Mouse (Mus musculus) heart, embryonic 15.5 days (tissue): ENCODE data around the gene Fam20a. TPM values are rescaled to one million over a fixed set of nuclear protein-coding genes. Genes with fewer than 3 reads are reported as not detected.

Source experiments
- ATAC-seq: fragments of 200-750 bp; cut with Nextera tagmentation; replicated peaks from 2 replicates; pipeline ENCODE4 v1.8.0; 2017; ENCODE audit warnings: low read depth, moderate TSS enrichment; ENCODE audit not compliant: insufficient number of reproducible peaks, insufficient read depth, low FRiP score
- H3K27ac ChIP-seq: fragments of 300-500 bp; sonication (generic); 2 replicates; pipeline ENCODE4 v1.5.1; 2015; ENCODE audit warnings: mild to moderate bottlenecking, inconsistent platforms
- H3K27me3 ChIP-seq: fragments of 300-500 bp; sonication (generic); 2 replicates; pipeline ENCODE4 v1.6.1; 2015; ENCODE audit warnings: inconsistent platforms
- H3K36me3 ChIP-seq: fragments of 300-500 bp; sonication (generic); 2 replicates; pipeline ENCODE4 v1.6.1; 2015; ENCODE audit warnings: mild to moderate bottlenecking, inconsistent platforms
- H3K4me1 ChIP-seq: fragments of 300-500 bp; sonication (generic); replicated peaks from 2 replicates; pipeline ENCODE4 v1.6.1; 2015; ENCODE audit warnings: inconsistent platforms
- H3K4me2 ChIP-seq: fragments of 300-500 bp; sonication (generic); 2 replicates; pipeline ENCODE4 v1.6.1; 2015; ENCODE audit warnings: inconsistent platforms, mild to moderate bottlenecking, moderate library complexity
- H3K4me3 ChIP-seq: fragments of 300-500 bp; sonication (generic); 2 replicates; pipeline ENCODE4 v1.5.1; 2015; ENCODE audit warnings: mild to moderate bottlenecking, inconsistent platforms
- H3K9ac ChIP-seq: fragments of 300-500 bp; sonication (generic); 2 replicates; pipeline ENCODE4 v1.6.1; 2015; ENCODE audit warnings: mild to moderate bottlenecking, inconsistent platforms
- H3K9me3 ChIP-seq: fragments of 300-500 bp; sonication (generic); replicated peaks from 2 replicates; pipeline ENCODE4 v1.6.1; 2016; ENCODE audit warnings: inconsistent platforms
- WGBS: fragments of 180-500 bp; shearing (Covaris S2); methylation state at CpG from one replicate; pipeline ENCODE4 v1.1.7; 2015; ENCODE audit warnings: mixed read lengths; 5-methylcytosine and 5-hydroxymethylcytosine counted together
- polyA plus RNA-seq: library from polyadenylated mRNA; unstranded; fragments of >200 nt; fragmentation: Nextera tagmentation; extraction: Ambion mirVana; gene quantifications from 2 replicates; pipeline ENCODE4 v1.2.1, GENCODE M21; 2015

Fam20a gene
- polyA plus RNA-seq, 1 experiment from 2014 or later: 3.7 TPM

DNA sequence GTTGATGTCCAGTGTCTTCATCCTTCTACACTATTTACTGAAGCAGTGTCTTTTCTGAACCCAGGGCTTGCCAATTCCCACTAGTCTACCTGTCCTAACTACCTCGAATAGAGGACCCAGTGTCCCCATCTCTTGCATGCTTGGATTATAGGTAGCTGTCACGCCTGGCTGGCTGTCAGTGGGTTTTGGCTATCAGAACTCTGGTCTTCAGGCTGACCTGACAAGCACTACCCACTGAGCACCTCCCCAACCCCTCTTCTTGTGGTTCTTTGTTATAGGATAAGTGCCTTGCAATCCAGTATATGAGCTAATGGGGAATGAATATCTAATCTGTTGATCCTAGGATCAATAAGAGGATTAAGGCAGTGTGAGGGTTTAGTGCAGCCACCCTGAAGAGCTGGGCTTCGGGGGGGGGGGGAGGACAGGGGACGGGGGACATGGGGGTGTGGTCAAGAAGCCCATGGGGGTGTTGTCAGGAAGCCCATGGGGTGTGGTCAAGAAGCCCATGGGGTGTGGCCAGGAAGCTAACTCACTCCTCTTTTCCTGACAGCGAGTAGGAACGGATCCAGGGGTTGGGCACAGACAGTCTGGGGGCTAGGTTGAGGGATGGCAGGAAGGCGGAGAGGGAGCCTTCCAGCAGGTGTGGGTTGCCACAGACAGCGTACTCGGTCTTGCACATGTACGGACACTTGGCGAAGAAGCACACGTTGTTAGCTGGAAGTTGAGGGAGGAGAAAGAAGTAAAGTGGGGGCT, 45.3 kb downstream of the Fam20a start:
- H3K9ac ChIP-seq: no peak overlapping the region
- no peak overlapping the region for H3K4me3 ChIP-seq
- H3K4me1 ChIP-seq: peaks cover 28% of the 10 kb centered on the region
- no peaks in the 10 kb centered on the region for H3K27me3 ChIP-seq
- no peaks in the 10 kb centered on the region for H3K36me3 ChIP-seq
- no peak overlapping the region for H3K27ac ChIP-seq
- no peaks in the 10 kb centered on the region for H3K9me3 ChIP-seq
- ATAC-seq: no peak
- 71% methylated on average over 12 of the region's 12 CpGs for WGBS
- no peak overlapping the region for H3K4me2 ChIP-seq

DNA sequence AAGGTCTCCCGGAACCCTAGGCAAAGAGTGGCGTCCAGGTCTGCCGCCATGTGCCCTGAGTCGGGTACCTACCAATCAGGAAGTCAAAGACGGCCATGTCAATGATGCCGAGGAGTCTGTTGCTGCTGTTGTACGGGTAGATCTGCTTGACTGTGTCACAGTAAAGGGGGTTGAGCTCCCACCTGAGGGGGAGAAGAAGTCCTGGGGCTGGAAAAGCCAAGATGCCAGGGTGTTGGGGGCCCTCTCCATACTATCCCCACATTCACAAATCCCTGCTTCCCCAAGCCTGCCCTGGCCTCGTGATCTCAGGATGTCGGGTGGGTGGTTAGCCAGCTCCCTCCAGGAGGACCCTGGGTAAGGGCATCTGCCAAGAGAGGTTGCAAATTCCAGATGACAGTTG, 46.3 kb downstream of the Fam20a start:
- H3K9ac ChIP-seq: no peak overlapping the region
- H3K36me3 ChIP-seq: peaks cover under 1% of the 10 kb centered on the region; the same call in 1 of the 2 replicates
- no peak overlapping the region for H3K27ac ChIP-seq
- 87% methylated on average over 9 of the region's 9 CpGs for WGBS
- H3K27me3 ChIP-seq: no peaks in the 10 kb centered on the region
- peaks cover 19% of the 10 kb centered on the region for H3K4me1 ChIP-seq
- no peak for ATAC-seq
- H3K9me3 ChIP-seq: no peaks in the 10 kb centered on the region
- H3K4me3 ChIP-seq: no peak overlapping the region
- no peak overlapping the region for H3K4me2 ChIP-seq

DNA sequence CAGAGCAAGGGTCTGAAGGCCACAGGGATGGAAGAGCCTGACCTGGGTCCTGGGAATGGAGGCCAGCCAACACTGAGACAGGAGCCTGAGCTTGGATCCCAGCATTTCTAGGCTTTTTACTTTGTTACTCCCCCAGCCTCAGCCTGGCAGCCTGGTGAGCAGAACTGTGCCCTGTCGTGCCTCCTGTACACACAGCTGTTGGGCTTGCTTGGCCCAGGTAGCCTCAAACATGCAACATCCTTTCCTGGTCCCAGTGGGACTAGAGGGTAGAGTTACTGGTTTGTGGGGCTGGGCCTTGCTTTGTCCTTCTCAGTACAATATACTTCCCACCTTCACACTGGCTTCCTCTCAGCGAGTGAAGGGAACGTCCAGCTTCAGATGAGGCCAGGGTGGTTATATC, 46.9 kb downstream of the Fam20a start:
- Histone ChIP-seq H3K9ac (no peak overlapping the region), H3K27ac (no peak overlapping the region), H3K4me2 (no peak overlapping the region), H3K36me3 (peaks cover 4% of the 10 kb centered on the region; the same call in 1 of the 2 replicates), H3K27me3 (no peaks in the 10 kb centered on the region), H3K9me3 (no peaks in the 10 kb centered on the region), H3K4me1 (peaks cover 20% of the 10 kb centered on the region), H3K4me3 (no peak overlapping the region)
- 95% methylated on average over 3 of the region's 3 CpGs for WGBS
- no peak for ATAC-seq

DNA sequence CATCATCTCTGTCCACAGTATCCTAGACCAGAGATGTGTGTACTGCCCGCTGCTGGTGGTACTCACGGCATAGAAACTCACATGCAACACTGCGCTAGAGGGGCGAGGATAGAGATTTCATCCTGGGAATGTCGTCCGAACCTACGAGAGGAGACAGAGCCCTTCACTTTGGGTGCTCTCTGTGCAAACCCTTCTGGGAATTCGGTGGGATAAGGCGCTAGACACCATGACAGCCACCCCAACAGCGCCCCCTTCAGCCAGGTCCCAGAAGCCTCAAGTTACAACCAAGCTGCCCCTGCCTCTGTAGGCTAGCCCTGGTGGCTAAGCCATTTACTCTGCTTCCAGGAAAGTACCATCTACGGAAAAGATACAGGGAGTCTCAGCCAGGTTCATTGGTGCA, 47.5 kb downstream of the Fam20a start:
- H3K9me3 ChIP-seq: no peaks in the 10 kb centered on the region
- ATAC-seq: no peak
- no peak overlapping the region for H3K4me3 ChIP-seq
- H3K27me3 ChIP-seq: no peaks in the 10 kb centered on the region
- H3K36me3 ChIP-seq: peaks cover 10% of the 10 kb centered on the region
- H3K4me1 ChIP-seq: peaks cover 20% of the 10 kb centered on the region
- no peak overlapping the region for H3K4me2 ChIP-seq
- no peak overlapping the region for H3K27ac ChIP-seq
- no peak overlapping the region for H3K9ac ChIP-seq
- WGBS: 79% methylated on average over 11 of the region's 11 CpGs

GRCm38 (mm10) chr11:109673741-109674140, 48.3 kb downstream of the Fam20a start:
- Histone ChIP-seq H3K27ac (no peak overlapping the region), H3K4me2 (no peak overlapping the region), H3K9me3 (no peaks in the 10 kb centered on the region), H3K36me3 (peaks cover 13% of the 10 kb centered on the region), H3K4me3 (no peak overlapping the region), H3K4me1 (peaks cover 20% of the 10 kb centered on the region), H3K9ac (no peak overlapping the region), H3K27me3 (no peaks in the 10 kb centered on the region)
- ATAC-seq: no peak
- 72% methylated on average over 7 of the region's 7 CpGs for WGBS

GRCm38 (mm10) chr11:109672881-109673739, 49.0 kb downstream of the Fam20a start:
- Histone ChIP-seq H3K36me3 (peaks cover 20% of the 10 kb centered on the region), H3K27me3 (no peaks in the 10 kb centered on the region), H3K9me3 (no peaks in the 10 kb centered on the region), H3K27ac (0 out of 2 replicates have a peak overlapping the region, but pooled peaks have one; percentile 41), H3K9ac (no peak overlapping the region), H3K4me2 (peak overlapping the region; percentile 9; the same call in 1 of the 2 replicates), H3K4me1 (peaks cover 20% of the 10 kb centered on the region), H3K4me3 (no peak overlapping the region)
- WGBS: 45% methylated on average over 21 of the region's 21 CpGs
- ATAC-seq: no peak; the same call in 1 of the 2 replicates

GRCm38 (mm10) chr11:109672396-109672795, 49.7 kb downstream of the Fam20a start:
- no peak for ATAC-seq
- no peaks in the 10 kb centered on the region for H3K27me3 ChIP-seq
- peaks cover 27% of the 10 kb centered on the region for H3K36me3 ChIP-seq
- no peak overlapping the region for H3K4me3 ChIP-seq
- H3K9me3 ChIP-seq: no peaks in the 10 kb centered on the region
- no peak overlapping the region for H3K9ac ChIP-seq
- WGBS: 71% methylated on average over 8 of the region's 8 CpGs
- no peak overlapping the region for H3K4me2 ChIP-seq
- H3K4me1 ChIP-seq: peaks cover 20% of the 10 kb centered on the region
- no peak overlapping the region for H3K27ac ChIP-seq

- Histone ChIP-seq H3K4me2 (no peak overlapping the region), H3K4me1 (peaks cover 20% of the 10 kb centered on the region), H3K9me3 (no peaks in the 10 kb centered on the region), H3K27ac (no peak overlapping the region), H3K36me3 (peaks cover 31% of the 10 kb centered on the region), H3K27me3 (no peaks in the 10 kb centered on the region), H3K9ac (no peak overlapping the region), H3K4me3 (no peak overlapping the region)
- no peak for ATAC-seq
- 83% methylated on average over 5 of the region's 5 CpGs for WGBS
Measured at GRCm38 (mm10) chr11:109672021-109672324, 50.1 kb downstream of the Fam20a start.

DNA sequence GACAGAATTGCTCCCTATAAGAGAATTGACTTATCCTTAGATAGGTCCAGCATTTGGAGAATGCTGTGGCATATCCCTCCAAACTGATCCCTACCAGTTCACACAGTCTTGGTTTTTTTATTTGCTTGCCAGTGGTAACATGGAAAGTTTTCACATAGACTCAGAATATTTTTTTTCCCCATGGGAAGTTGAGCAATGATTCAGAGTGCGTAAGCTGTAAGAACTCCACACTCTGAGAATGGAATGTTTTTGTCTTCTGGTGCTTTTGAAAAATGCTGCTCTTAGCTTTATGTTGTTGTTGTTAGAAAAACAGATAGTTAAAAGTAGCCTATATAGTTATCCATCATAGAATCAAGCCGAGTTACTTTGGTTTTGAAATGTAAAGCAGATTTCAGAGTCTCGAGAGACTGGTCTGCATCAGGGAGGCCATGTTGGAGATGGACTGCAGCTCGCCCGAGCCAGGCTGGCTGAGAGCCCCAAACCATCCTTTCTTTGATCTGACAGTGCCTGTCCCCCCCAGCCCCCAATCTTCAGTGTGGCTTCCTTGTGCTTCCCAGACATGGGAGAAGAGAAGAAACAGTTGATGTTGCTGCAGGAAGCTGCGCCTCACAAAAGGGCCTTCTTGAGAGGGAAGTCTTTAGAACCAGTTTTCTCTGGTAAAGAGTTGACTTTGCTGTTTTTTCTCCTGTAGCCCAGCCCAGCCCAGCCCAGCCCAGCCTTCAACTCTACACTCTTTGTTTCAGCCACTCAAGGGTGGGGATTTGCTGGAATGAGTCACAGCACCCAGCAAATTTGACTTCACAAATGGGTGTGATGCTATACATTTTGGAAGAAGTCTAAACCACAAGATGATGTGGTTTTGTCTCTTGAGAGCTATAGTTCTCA, 50.7 kb downstream of the Fam20a start:
- Histone ChIP-seq H3K27me3 (no peaks in the 10 kb centered on the region), H3K9me3 (no peaks in the 10 kb centered on the region), H3K27ac (peak overlapping the region; percentile 64), H3K4me3 (no peak overlapping the region), H3K36me3 (peaks cover 37% of the 10 kb centered on the region), H3K9ac (no peak overlapping the region), H3K4me1 (peaks cover 19% of the 10 kb centered on the region), H3K4me2 (no peak overlapping the region)
- WGBS: 74% methylated on average over 6 of the region's 6 CpGs
- no peak; the same call in 1 of the 2 replicates for ATAC-seq

DNA sequence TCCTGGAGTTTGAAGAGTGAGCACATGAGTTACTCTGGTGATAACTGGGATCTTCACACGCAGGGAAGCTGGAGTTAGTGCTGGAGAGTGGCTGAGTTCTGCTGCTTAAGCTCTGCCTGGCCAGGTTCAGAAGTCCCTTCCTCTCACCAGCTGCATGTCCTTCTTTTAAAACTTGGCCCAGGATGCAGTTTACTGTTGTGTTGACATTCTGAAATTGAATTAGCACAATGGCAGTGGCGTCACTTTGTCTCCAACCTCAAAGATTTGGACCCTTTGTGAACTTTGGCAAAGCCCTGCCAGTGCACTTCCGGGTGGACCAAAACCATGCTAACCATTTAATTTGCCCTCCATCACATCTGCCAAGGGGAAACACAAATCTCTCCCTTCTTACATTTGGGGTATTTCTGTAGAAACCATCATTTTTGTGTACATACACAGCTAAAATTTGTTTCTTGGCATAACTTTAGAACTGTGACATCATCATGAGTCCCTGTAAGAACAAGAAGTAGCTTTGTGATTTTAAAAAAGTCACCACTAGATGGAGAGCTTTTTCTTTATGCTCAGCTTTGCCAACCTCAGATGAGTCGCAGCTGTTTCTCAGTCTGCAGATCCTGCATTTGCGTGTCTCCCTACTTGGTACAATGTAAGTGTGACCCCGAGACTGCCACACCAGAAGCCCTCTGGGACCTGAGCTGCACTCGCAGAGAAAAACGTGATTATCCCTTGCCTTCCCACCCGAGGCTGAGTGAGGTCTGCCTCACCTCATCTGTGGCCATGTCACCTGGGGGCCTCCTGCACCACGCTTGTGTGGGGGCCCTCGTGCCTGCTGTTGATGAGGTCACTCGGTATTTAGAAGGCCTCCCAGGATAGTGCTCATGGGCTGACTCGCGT, 51.8 kb downstream of the Fam20a start:
- ATAC-seq: peak; percentile 32; the same call in 1 of the 2 replicates
- 46% methylated on average over 14 of the region's 14 CpGs for WGBS
- no peak overlapping the region for H3K4me2 ChIP-seq
- H3K4me3 ChIP-seq: no peak overlapping the region
- no peak overlapping the region for H3K9ac ChIP-seq
- H3K36me3 ChIP-seq: peaks cover 48% of the 10 kb centered on the region
- H3K9me3 ChIP-seq: no peaks in the 10 kb centered on the region
- H3K4me1 ChIP-seq: peaks cover 14% of the 10 kb centered on the region
- peak overlapping the region; percentile 64 for H3K27ac ChIP-seq
- no peaks in the 10 kb centered on the region for H3K27me3 ChIP-seq
